Mouse (Mus musculus): ENCODE measurements around the gene Gm17728. TPM values are rescaled to one million over a fixed set of nuclear protein-coding genes. Genes with fewer than 3 reads are reported as not detected.
"Not testable (repeated sequence)": the region's sequence is repeated elsewhere in the genome, so short reads cannot be mapped to it uniquely, and the experiment has no call there.

The Gm17728 gene
- not detected in 2 replicates for polyA plus RNA-seq (2015; fragmentation: Nextera tagmentation; extraction: Ambion mirVana)

GRCm38 (mm10) chr17:9421760-9422159 is at the start of gene Gm17728:
Gene Gm17728 (plus strand): TSS chr17:9422060.
- not testable (repeated sequence) for H3K4me2 ChIP-seq (ENCODE audit: low read depth, low read length); H3K27ac ChIP-seq (ENCODE audit: low read length); H3K4me3 ChIP-seq (ENCODE audit: low read length); H3K9me3 ChIP-seq (ENCODE audit: control insufficient read depth, low read length); H3K36me3 ChIP-seq (ENCODE audit: control insufficient read depth, insufficient read depth, low read length); H3K27me3 ChIP-seq (ENCODE audit: control insufficient read depth, insufficient read depth, low read depth, low read length); H3K4me1 ChIP-seq (replicated peaks; ENCODE audit: control insufficient read depth, insufficient read depth, low read length); H3K9ac ChIP-seq (ENCODE audit: low read length); ATAC-seq (ENCODE audit: low read depth)
- 91% methylated on average over 7 of the region's 8 CpGs for WGBS

DNA sequence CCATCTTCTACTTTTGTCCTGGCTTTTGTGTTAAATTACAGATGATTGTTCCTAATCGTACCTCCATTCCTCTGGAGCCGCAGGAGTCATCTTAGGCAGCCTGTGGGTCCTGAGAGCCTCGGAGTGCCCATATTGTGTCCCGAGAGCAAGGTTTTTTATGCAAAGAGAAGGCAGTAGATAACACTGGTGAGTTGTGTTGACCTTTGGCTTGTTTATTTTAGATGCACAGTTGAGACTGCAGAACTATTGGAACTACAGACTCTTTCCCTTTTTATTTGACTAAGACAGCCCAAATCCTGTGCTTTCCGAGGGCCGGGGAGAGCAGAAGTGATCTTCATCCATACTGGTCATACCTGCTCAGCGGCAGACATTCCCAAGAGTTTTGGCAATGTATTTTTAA is 24.4 kb upstream of the Gm17728 start:
- ATAC-seq (ENCODE audit: low read depth) = no peak
- H3K36me3 ChIP-seq (ENCODE audit: control insufficient read depth, insufficient read depth, low read length) = no peaks in the 10 kb centered on the region
- no peaks in the 10 kb centered on the region for H3K9me3 ChIP-seq (ENCODE audit: control insufficient read depth, low read length)
- no peak overlapping the region for H3K27ac ChIP-seq (ENCODE audit: low read length)
- H3K9ac ChIP-seq (ENCODE audit: low read length) = no peak overlapping the region
- no peak overlapping the region for H3K4me3 ChIP-seq (ENCODE audit: low read length)
- H3K27me3 ChIP-seq (ENCODE audit: control insufficient read depth, insufficient read depth, low read depth, low read length) = no peaks in the 10 kb centered on the region
- WGBS = 61% methylated on average over 7 of the region's 7 CpGs
- H3K4me2 ChIP-seq (ENCODE audit: low read depth, low read length) = no peak overlapping the region
- H3K4me1 ChIP-seq (replicated peaks; ENCODE audit: control insufficient read depth, insufficient read depth, low read length) = no peaks in the 10 kb centered on the region

DNA sequence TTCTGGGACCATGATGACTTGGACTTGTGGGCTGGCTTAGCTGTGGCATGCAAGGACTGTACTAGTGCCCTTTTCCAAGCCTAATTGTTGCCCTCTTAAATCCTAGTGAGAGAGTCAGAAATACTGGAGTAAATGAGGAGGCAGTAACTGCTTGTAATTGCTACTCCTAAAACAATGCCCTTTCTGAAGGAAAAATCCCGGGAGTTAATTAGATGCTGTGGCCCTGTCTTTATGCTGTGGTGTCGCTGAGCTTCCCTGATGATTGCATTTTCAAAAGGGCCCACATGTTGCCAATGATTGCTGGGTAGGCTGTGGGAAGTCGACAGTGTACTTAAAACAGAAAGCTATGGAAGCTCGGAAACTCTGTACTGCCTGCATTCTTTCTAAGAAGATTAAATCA is 23.3 kb upstream of the Gm17728 start:
- 52% methylated on average over 4 of the region's 4 CpGs for WGBS

DNA sequence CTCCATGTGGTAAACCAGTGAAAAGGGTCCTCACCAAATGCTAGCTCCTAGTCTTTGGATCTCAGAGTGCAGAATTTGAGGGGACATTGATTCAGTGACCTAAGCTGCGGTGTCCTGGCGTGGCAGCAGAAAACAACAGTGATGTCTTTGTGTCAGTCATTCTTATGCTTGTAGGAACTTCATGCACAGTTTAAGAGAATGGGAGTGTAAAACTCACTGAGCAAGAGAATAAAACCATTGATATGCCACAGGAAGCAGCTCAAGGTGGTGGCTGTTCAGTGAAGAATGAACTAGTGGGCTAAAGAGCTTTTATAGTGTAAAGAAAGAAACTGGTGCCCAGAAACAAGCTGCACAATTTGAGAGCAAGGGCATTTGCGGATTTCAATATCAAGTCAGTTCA is 17.9 kb upstream of the Gm17728 start:
- Histone ChIP-seq H3K4me2 (ENCODE audit: low read depth, low read length) (no peak overlapping the region), H3K36me3 (ENCODE audit: control insufficient read depth, insufficient read depth, low read length) (no peaks in the 10 kb centered on the region), H3K9ac (ENCODE audit: low read length) (no peak overlapping the region), H3K27me3 (ENCODE audit: control insufficient read depth, insufficient read depth, low read depth, low read length) (no peaks in the 10 kb centered on the region), H3K4me1 (replicated peaks; ENCODE audit: control insufficient read depth, insufficient read depth, low read length) (no peaks in the 10 kb centered on the region), H3K27ac (ENCODE audit: low read length) (no peak overlapping the region), H3K9me3 (ENCODE audit: control insufficient read depth, low read length) (no peaks in the 10 kb centered on the region), H3K4me3 (ENCODE audit: low read length) (no peak overlapping the region)
- WGBS = 86% methylated on average over 3 of the region's 3 CpGs
- ATAC-seq (ENCODE audit: low read depth) = no peak

More for the DNA sequence above, 23.3 kb upstream of the Gm17728 start:
- Histone ChIP-seq H3K9ac (ENCODE audit: low read length) (no peak overlapping the region), H3K4me2 (ENCODE audit: low read depth, low read length) (no peak overlapping the region), H3K36me3 (ENCODE audit: control insufficient read depth, insufficient read depth, low read length) (no peaks in the 10 kb centered on the region), H3K4me1 (replicated peaks; ENCODE audit: control insufficient read depth, insufficient read depth, low read length) (no peaks in the 10 kb centered on the region), H3K4me3 (ENCODE audit: low read length) (no peak overlapping the region), H3K27ac (ENCODE audit: low read length) (no peak overlapping the region), H3K9me3 (ENCODE audit: control insufficient read depth, low read length) (no peaks in the 10 kb centered on the region), H3K27me3 (ENCODE audit: control insufficient read depth, insufficient read depth, low read depth, low read length) (no peaks in the 10 kb centered on the region)
- ATAC-seq (ENCODE audit: low read depth) = no peak

DNA sequence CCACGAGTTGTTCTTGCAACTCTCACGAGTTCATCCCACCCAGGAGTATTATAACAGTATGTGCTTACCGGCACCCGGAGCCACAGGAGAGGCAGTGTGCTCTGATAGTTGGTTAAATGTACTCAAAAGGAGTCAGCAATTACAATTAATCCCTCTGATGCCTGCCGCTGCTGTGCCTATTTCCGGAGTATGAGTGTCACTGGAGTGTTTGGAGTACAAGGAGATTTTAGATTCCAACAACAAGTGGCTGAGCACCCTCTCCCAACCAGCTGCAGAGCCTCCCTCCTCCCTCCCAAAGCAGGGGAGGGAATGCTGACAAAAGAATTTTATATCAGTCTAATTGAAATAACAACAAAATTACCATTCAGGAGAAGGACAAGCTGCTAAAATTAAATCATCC is 14.2 kb upstream of the Gm17728 start:
- no peaks in the 10 kb centered on the region for H3K36me3 ChIP-seq (ENCODE audit: control insufficient read depth, insufficient read depth, low read length)
- no peak overlapping the region for H3K27ac ChIP-seq (ENCODE audit: low read length)
- H3K27me3 ChIP-seq (ENCODE audit: control insufficient read depth, insufficient read depth, low read depth, low read length) = no peaks in the 10 kb centered on the region
- no peaks in the 10 kb centered on the region for H3K9me3 ChIP-seq (ENCODE audit: control insufficient read depth, low read length)
- no peaks in the 10 kb centered on the region for H3K4me1 ChIP-seq (replicated peaks; ENCODE audit: control insufficient read depth, insufficient read depth, low read length)
- no peak overlapping the region for H3K4me2 ChIP-seq (ENCODE audit: low read depth, low read length)
- 37% methylated on average over 6 of the region's 6 CpGs for WGBS
- H3K4me3 ChIP-seq (ENCODE audit: low read length) = no peak overlapping the region
- H3K9ac ChIP-seq (ENCODE audit: low read length) = no peak overlapping the region
- ATAC-seq (ENCODE audit: low read depth) = no peak

DNA sequence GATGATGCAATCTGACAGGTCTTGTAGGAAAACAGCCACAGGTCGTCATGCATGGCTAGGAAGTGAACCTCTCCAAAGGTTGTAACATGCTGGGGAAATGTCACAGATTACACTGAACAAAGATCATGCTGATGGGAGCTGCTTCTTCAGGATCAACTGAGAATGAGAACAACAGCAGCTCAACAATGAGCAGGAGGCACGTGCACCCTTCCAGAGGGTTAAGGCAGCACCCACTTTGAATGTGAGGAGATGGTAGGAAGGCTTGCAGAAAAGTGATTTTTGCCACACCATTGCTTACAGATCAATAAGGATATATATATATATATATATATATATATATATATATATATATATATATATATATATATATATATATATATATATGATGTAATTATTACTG is 2.8 kb upstream of the Gm17728 start:
- Histone ChIP-seq H3K9me3 (ENCODE audit: control insufficient read depth, low read length) (no peaks in the 10 kb centered on the region), H3K27ac (ENCODE audit: low read length) (no peak overlapping the region), H3K4me1 (replicated peaks; ENCODE audit: control insufficient read depth, insufficient read depth, low read length) (no peaks in the 10 kb centered on the region), H3K4me3 (ENCODE audit: low read length) (no peak overlapping the region), H3K27me3 (ENCODE audit: control insufficient read depth, insufficient read depth, low read depth, low read length) (no peaks in the 10 kb centered on the region), H3K36me3 (ENCODE audit: control insufficient read depth, insufficient read depth, low read length) (no peaks in the 10 kb centered on the region), H3K9ac (ENCODE audit: low read length) (no peak overlapping the region), H3K4me2 (ENCODE audit: low read depth, low read length) (no peak overlapping the region)
- no peak for ATAC-seq (ENCODE audit: low read depth)
- WGBS = 73% methylated on average over 2 of the region's 2 CpGs

GRCm38 (mm10) chr17:9428374-9428994 is 6.6 kb downstream of the Gm17728 start:
- 60% methylated on average over 7 of the region's 7 CpGs for WGBS
- Histone ChIP-seq H3K4me2 (ENCODE audit: low read depth, low read length) (no peak overlapping the region), H3K4me1 (replicated peaks; ENCODE audit: control insufficient read depth, insufficient read depth, low read length) (no peaks in the 10 kb centered on the region), H3K9ac (ENCODE audit: low read length) (no peak overlapping the region), H3K27me3 (ENCODE audit: control insufficient read depth, insufficient read depth, low read depth, low read length) (no peaks in the 10 kb centered on the region), H3K36me3 (ENCODE audit: control insufficient read depth, insufficient read depth, low read length) (no peaks in the 10 kb centered on the region), H3K4me3 (ENCODE audit: low read length) (no peak overlapping the region), H3K9me3 (ENCODE audit: control insufficient read depth, low read length) (no peaks in the 10 kb centered on the region), H3K27ac (ENCODE audit: low read length) (no peak overlapping the region)
- no peak for ATAC-seq (ENCODE audit: low read depth)

DNA sequence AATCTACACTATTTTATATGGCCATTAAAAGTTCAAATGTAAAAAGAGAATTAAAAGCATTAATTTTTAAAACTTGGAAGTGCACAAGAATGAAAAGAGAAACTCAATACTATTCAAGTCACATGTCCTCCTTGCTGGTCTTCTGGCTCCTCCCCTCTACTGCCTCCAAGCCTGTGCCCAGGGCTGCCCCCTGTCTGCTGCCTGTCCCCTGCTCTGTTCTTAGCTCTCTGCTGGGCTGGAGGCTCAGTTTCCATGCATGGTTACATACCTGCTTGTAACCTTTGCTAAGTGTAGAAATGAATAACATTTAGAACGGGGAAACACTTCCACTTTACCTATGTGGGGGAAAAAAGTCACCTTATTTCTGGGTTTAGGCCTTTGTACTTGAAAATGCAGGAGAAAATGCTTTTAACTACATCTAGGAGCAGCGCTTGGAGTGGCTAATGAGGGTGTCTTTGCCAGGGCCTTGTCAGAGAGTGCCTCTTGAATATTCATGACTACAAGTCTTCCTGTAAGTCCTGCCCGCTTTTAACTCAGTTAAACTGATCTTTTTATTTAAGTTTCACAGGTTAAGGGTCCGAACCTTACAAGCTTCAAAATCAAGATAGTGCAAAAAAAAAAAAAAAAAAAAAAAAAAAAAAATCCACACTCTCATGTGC is 18.3 kb downstream of the Gm17728 start:
- WGBS = 69% methylated on average over 4 of the region's 4 CpGs
- Histone ChIP-seq H3K36me3 (ENCODE audit: control insufficient read depth, insufficient read depth, low read length) (no peaks in the 10 kb centered on the region), H3K4me1 (replicated peaks; ENCODE audit: control insufficient read depth, insufficient read depth, low read length) (no peaks in the 10 kb centered on the region), H3K4me2 (ENCODE audit: low read depth, low read length) (no peak overlapping the region), H3K9me3 (ENCODE audit: control insufficient read depth, low read length) (no peaks in the 10 kb centered on the region), H3K27me3 (ENCODE audit: control insufficient read depth, insufficient read depth, low read depth, low read length) (no peaks in the 10 kb centered on the region), H3K27ac (ENCODE audit: low read length) (no peak overlapping the region), H3K4me3 (ENCODE audit: low read length) (no peak overlapping the region), H3K9ac (ENCODE audit: low read length) (no peak overlapping the region)
- no peak for ATAC-seq (ENCODE audit: low read depth)

DNA sequence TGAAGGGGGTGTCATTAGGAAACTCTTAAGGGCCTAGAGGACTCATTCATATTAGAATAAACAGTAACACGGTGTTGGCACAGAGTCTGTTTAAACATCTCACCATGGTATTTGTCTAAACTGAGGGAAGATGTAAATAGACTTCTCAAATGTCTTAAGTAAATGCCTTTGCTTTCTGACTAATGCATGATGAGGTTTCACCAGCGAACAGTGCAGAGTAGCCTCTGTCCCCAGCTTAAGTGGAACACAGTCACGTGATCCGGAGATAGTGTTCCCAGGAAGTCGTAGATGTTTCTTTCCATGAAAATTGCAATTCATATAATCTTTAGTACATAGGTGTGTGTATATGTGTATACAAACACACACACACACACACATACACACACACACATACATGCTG is 34.5 kb downstream of the Gm17728 start:
- H3K4me2 ChIP-seq (ENCODE audit: low read depth, low read length) = no peak overlapping the region
- H3K9ac ChIP-seq (ENCODE audit: low read length) = no peak overlapping the region
- H3K27ac ChIP-seq (ENCODE audit: low read length) = no peak overlapping the region
- no peaks in the 10 kb centered on the region for H3K36me3 ChIP-seq (ENCODE audit: control insufficient read depth, insufficient read depth, low read length)
- ATAC-seq (ENCODE audit: low read depth) = peak; percentile 43
- no peaks in the 10 kb centered on the region for H3K9me3 ChIP-seq (ENCODE audit: control insufficient read depth, low read length)
- WGBS = 43% methylated on average over 5 of the region's 5 CpGs
- H3K4me3 ChIP-seq (ENCODE audit: low read length) = no peak overlapping the region
- H3K27me3 ChIP-seq (ENCODE audit: control insufficient read depth, insufficient read depth, low read depth, low read length) = no peaks in the 10 kb centered on the region
- no peaks in the 10 kb centered on the region for H3K4me1 ChIP-seq (replicated peaks; ENCODE audit: control insufficient read depth, insufficient read depth, low read length)
